Mouse (Mus musculus) ES-E14 (cell line): ENCODE results near the gene Arhgef18. TPM values are rescaled to one million over a fixed set of nuclear protein-coding genes. Genes with fewer than 3 reads are reported as not detected.

ENCODE experiments used
- DNase-seq: peaks from one replicate; pipeline ENCODE4 v3.0.0-alpha.2; 2013; ENCODE audit warnings: low read depth, low spot score
- H3K27ac ChIP-seq: 2 replicates; pipeline ENCODE4 v1.5.1; 2012; ENCODE audit warnings: low read depth, mild to moderate bottlenecking, low read length, moderate library complexity, mixed read lengths; ENCODE audit not compliant: poor library complexity, insufficient read depth, severe bottlenecking
- H3K36me3 ChIP-seq: 2 replicates; pipeline ENCODE4 v1.6.1; 2012; ENCODE audit warnings: mild to moderate bottlenecking, low read length, moderate library complexity, mixed read lengths; ENCODE audit not compliant: control insufficient read depth, poor library complexity, insufficient read depth, severe bottlenecking
- H3K4me1 ChIP-seq, 2 experiments: fragments of 150-350 bp in 1 of 2; sonication (generic) in 1 of 2; 2 replicates each; pipeline ENCODE4 v1.6.1; 2012; ENCODE audit warnings: low read length in 2 of 2, mild to moderate bottlenecking in 1 of 2, mixed read lengths in 1 of 2; ENCODE audit not compliant: control insufficient read depth in 2 of 2, insufficient read depth in 2 of 2, poor library complexity in 1 of 2
- H3K4me3 ChIP-seq, 2 experiments: fragments of 150-350 bp in 1 of 2; sonication (generic) in 1 of 2; 2 replicates each; pipeline ENCODE4 v1.5.1; 2012; ENCODE audit warnings: low read length in 2 of 2, low read depth in 1 of 2, mild to moderate bottlenecking in 1 of 2, mixed read lengths in 1 of 2; ENCODE audit not compliant: insufficient read depth in 1 of 2, poor library complexity in 1 of 2, severe bottlenecking in 1 of 2
- H3K9ac ChIP-seq: 2 replicates; pipeline ENCODE4 v1.6.1; 2012; ENCODE audit warnings: low read depth, mild to moderate bottlenecking, low read length, mixed read lengths; ENCODE audit not compliant: poor library complexity, insufficient read depth, severe bottlenecking
- H3K9me3 ChIP-seq: fragments of 150-350 bp; sonication (generic); 2 replicates; pipeline ENCODE4 v1.6.1; 2012; ENCODE audit warnings: low read depth, mild to moderate bottlenecking, low read length; ENCODE audit not compliant: control insufficient read depth, insufficient read depth
- CHD2 ChIP-seq: IDR thresholded peaks from 2 replicates; pipeline ENCODE4 v1.6.1; 2014; ENCODE audit warnings: mild to moderate bottlenecking, low read depth, low read length, inconsistent platforms
- HCFC1 ChIP-seq: IDR thresholded peaks from 2 replicates; pipeline ENCODE4 v1.6.1; 2012; ENCODE audit warnings: low read length, inconsistent platforms, borderline replicate concordance; ENCODE audit not compliant: insufficient read depth
- MAFK ChIP-seq: IDR thresholded peaks from 2 replicates; pipeline ENCODE4 v1.6.1; 2014; ENCODE audit warnings: mild to moderate bottlenecking, low read depth, low read length, inconsistent platforms; ENCODE audit not compliant: insufficient read depth
- ZC3H11A ChIP-seq: IDR thresholded peaks from 2 replicates; pipeline ENCODE4 v1.6.1; 2012; ENCODE audit warnings: low read depth, mild to moderate bottlenecking, inconsistent platforms, low read length, borderline replicate concordance
- ZNF384 ChIP-seq: IDR thresholded peaks from 2 replicates; pipeline ENCODE4 v1.6.1; 2012; ENCODE audit warnings: low read depth, low read length, inconsistent platforms
- in situ Hi-C, 2 experiments: fragments of 600-800 bp; cut with MboI; formaldehyde crosslinking; loops; one replicate each; pipeline ENCODE4 v1.15.1; 2025; ENCODE audit warnings: low sequenced_read_pairs in 2 of 2, inconsistent platforms in 1 of 2; ENCODE audit not compliant: unreplicated experiment in 2 of 2
- total RNA-seq: library from RNA; depleted of rRNA; stranded (reverse); fragments of 300-350 nt; gene quantifications from 2 replicates; pipeline ENCODE4 v1.2.3, GENCODE M21; 2012

Arhgef18 gene
- total RNA-seq, 1 experiment = 34.7 TPM

GRCm38 (mm10) chr8:3375748-3376147 is 17.1 kb upstream of the Arhgef18 start:
- in situ Hi-C loops = no loop called here
- H3K4me1 ChIP-seq = no peaks in the 10 kb centered on the region
- no peaks in the 10 kb centered on the region for H3K36me3 ChIP-seq
- H3K27ac ChIP-seq = no peak overlapping the region
- no peak for DNase-seq
- H3K4me3 ChIP-seq = no peak overlapping the region
- no peaks in the 10 kb centered on the region for H3K9me3 ChIP-seq
- no peak for TF ChIP-seq MAFK
- 0 out of 2 replicates have a peak, but pooled peaks have one; percentile 15 for TF ChIP-seq ZC3H11A
- no peak overlapping the region for H3K9ac ChIP-seq

GRCm38 (mm10) chr8:3376641-3377274 is 16.0 kb upstream of the Arhgef18 start:
- no peak for DNase-seq
- no peaks in the 10 kb centered on the region for H3K9me3 ChIP-seq
- H3K27ac ChIP-seq = no peak overlapping the region
- TF ChIP-seq MAFK (no peak), ZNF384 (no peak), HCFC1 (no peak), ZC3H11A (no peak), CHD2 (no peak)
- peak overlapping the region; percentile 48 for H3K9ac ChIP-seq
- no peaks in the 10 kb centered on the region for H3K4me1 ChIP-seq
- no peaks in the 10 kb centered on the region for H3K36me3 ChIP-seq
- peak overlapping the region in 1 of 2 experiments; percentile 30; a peak in 1 of 4 replicates for H3K4me3 ChIP-seq
- in situ Hi-C loops = no loop called here

DNA sequence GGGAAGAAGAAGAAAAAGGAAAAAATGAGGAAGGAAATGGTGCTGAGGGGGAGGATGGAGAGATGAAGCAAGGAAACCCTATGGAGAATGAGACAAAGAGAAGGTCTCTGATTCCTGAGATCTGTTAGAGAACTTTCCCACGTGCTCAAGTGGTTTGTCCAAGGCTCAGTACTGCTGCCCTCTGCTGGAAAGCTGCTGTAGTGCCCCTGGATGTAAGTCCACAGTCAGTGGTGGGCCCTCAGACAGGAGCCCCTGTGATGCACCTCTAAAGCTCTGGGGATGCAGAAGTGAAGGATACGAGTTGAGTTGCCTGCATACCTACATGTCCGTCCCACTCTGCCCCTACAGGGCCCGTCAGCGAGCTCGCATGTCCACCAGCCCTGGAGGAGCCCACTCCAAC is 5.5 kb upstream of the Arhgef18 start:
- Histone ChIP-seq H3K27ac (no peak overlapping the region), H3K9me3 (no peaks in the 10 kb centered on the region), H3K9ac (no peak overlapping the region), H3K4me1 (peaks cover 5 to 10% of the 10 kb centered on the region in 2 experiments; a peak in 2 of 4 replicates), H3K4me3 (no peak overlapping the region), H3K36me3 (no peaks in the 10 kb centered on the region)
- no peak for TF ChIP-seq ZNF384
- no peak for TF ChIP-seq CHD2
- TF ChIP-seq HCFC1 = no peak
- no peak for TF ChIP-seq MAFK
- TF ChIP-seq ZC3H11A = no peak
- in situ Hi-C loops = no loop called here
- DNase-seq = peak; percentile 75

DNA sequence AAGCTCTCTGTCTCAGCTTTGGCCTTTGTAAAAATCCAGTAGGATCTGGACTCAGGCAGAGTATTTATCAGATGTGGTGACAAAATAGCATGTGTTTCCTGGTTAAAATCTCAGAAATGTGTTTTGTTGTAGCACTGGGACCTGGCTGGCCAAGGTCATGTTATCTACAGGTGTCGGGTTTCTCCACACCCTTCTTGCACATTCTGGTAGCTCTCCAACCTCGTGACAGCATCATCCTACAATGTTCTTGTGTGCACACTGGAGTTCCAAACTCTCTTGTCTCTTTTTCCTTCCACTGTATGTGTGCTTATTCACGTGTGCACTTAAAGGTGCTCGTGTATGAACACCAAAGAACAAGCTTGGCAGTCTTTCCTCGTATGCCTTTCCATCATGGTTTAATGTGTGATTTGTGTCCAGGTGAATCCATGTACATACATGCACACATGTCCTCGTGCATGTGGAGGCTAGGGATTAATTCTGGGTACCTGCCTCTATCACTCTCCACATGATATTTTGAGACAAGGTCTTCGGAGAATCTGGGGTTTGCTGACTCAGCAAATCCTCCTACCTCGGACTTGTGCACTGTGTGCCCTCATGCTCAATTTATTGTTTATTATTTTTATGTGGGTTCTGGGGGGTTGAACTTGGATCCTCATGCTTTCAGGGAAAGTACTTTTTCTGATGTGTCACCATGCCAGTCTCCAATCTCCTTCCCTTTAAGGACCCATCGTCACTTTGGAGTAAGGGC is 4.0 kb upstream of the Arhgef18 start:
- Histone ChIP-seq H3K27ac (no peak overlapping the region), H3K4me3 (no peak overlapping the region), H3K36me3 (no peaks in the 10 kb centered on the region), H3K9ac (no peak overlapping the region), H3K9me3 (no peaks in the 10 kb centered on the region), H3K4me1 (peaks cover 5 to 10% of the 10 kb centered on the region in 2 experiments; a peak in 2 of 4 replicates)
- in situ Hi-C loops = no loop called here
- TF ChIP-seq CHD2 (no peak), MAFK (peak; percentile 99)
- no peak for DNase-seq
